Mouse (Mus musculus): ENCODE measurements around the gene Cdc42ep1. TPM values are rescaled to one million over a fixed set of nuclear protein-coding genes. Genes with fewer than 3 reads are reported as not detected.

Gene Cdc42ep1
- total and polyA plus RNA-seq, 2 experiments from 2014 or later = 8.3 to 13.5 TPM

- WGBS = 56% methylated on average over 5 of the region's 5 CpGs
- TF ChIP-seq CTCF (IDR thresholded peaks at IDR 0.05; ENCODE audit: low read depth) = no peak
- Histone ChIP-seq H3K9me3 (ENCODE audit: low read length) (no peaks in the 10 kb centered on the region), H3K4me3 (ENCODE audit: low read depth, low read length) (no peak overlapping the region), H3K4me1 (ENCODE audit: insufficient read depth) (no peaks in the 10 kb centered on the region), H3K4me2 (ENCODE audit: low read depth) (no peak overlapping the region), H3K27me3 (ENCODE audit: insufficient read depth, low read length) (no peaks in the 10 kb centered on the region), H3K36me3 (ENCODE audit: insufficient read depth) (no peaks in the 10 kb centered on the region), H3K9ac (no peak overlapping the region), H3K27ac (ENCODE audit: low read depth, low read length) (no peak overlapping the region)
- no peak for DNase-seq
- ATAC-seq = no peak
These were observed 29.7 kb downstream of the Cdc42ep1 start for GRCm38 (mm10) chr15:78872021-78872608.

- no peak overlapping the region for H3K4me3 ChIP-seq (ENCODE audit: low read depth, low read length)
- H3K27ac ChIP-seq (ENCODE audit: low read depth, low read length) = peak overlapping the region; percentile 70
- no peak for ATAC-seq
- no peaks in the 10 kb centered on the region for H3K36me3 ChIP-seq (ENCODE audit: insufficient read depth)
- H3K27me3 ChIP-seq (ENCODE audit: insufficient read depth, low read length) = no peaks in the 10 kb centered on the region
- H3K9me3 ChIP-seq (ENCODE audit: low read length) = no peaks in the 10 kb centered on the region
- peak; percentile 31 for TF ChIP-seq CTCF (IDR thresholded peaks at IDR 0.05; ENCODE audit: low read depth)
- H3K9ac ChIP-seq = 0 out of 2 replicates have a peak overlapping the region, but pooled peaks have one; percentile 10
- H3K4me1 ChIP-seq (ENCODE audit: insufficient read depth) = peaks cover 7% of the 10 kb centered on the region
- 0 out of 2 replicates have a peak overlapping the region, but pooled peaks have one; percentile 5 for H3K4me2 ChIP-seq (ENCODE audit: low read depth)
- DNase-seq = peak; percentile 69
- 34% methylated on average over 13 of the region's 13 CpGs for WGBS
These were observed 31.5 kb downstream of the Cdc42ep1 start for GRCm38 (mm10) chr15:78873803-78874435.

- Histone ChIP-seq H3K9me3 (ENCODE audit: low read length) (no peaks in the 10 kb centered on the region), H3K27ac (ENCODE audit: low read depth, low read length) (no peak overlapping the region), H3K4me3 (ENCODE audit: low read depth, low read length) (no peak overlapping the region), H3K27me3 (ENCODE audit: insufficient read depth, low read length) (no peaks in the 10 kb centered on the region), H3K9ac (no peak overlapping the region), H3K36me3 (ENCODE audit: insufficient read depth) (0 out of 2 replicates have a peak, but pooled peaks cover under 1% of the 10 kb centered on the region), H3K4me1 (ENCODE audit: insufficient read depth) (peaks cover 7% of the 10 kb centered on the region), H3K4me2 (ENCODE audit: low read depth) (no peak overlapping the region)
- ATAC-seq = no peak
- 75% methylated on average over 8 of the region's 8 CpGs for WGBS
- TF ChIP-seq CTCF (IDR thresholded peaks at IDR 0.05; ENCODE audit: low read depth) = no peak
- DNase-seq = no peak
These were observed 32.6 kb downstream of the Cdc42ep1 start for GRCm38 (mm10) chr15:78874989-78875388.

- H3K36me3 ChIP-seq (ENCODE audit: insufficient read depth) = peaks cover 6% of the 10 kb centered on the region; the same call in 1 of the 2 replicates
- H3K27me3 ChIP-seq (ENCODE audit: insufficient read depth, low read length) = no peaks in the 10 kb centered on the region
- no peak for TF ChIP-seq CTCF (IDR thresholded peaks at IDR 0.05; ENCODE audit: low read depth)
- no peaks in the 10 kb centered on the region for H3K9me3 ChIP-seq (ENCODE audit: low read length)
- 76% methylated on average over 5 of the region's 5 CpGs for WGBS
- no peak overlapping the region for H3K9ac ChIP-seq
- ATAC-seq (no peak), DNase-seq (no peak)
- H3K27ac ChIP-seq (ENCODE audit: low read depth, low read length) = peak overlapping the region; percentile 99; the same call in 1 of the 2 replicates
- H3K4me2 ChIP-seq (ENCODE audit: low read depth) = no peak overlapping the region
- no peak overlapping the region for H3K4me3 ChIP-seq (ENCODE audit: low read depth, low read length)
- H3K4me1 ChIP-seq (ENCODE audit: insufficient read depth) = peaks cover 7% of the 10 kb centered on the region
These were observed 33.1 kb downstream of the Cdc42ep1 start for GRCm38 (mm10) chr15:78875537-78875936.

GRCm38 (mm10) chr15:78876258-78876696 is 33.9 kb downstream of the Cdc42ep1 start:
- 4% methylated on average over 17 of the region's 17 CpGs for WGBS
- ATAC-seq = peak; percentile 36
- peak overlapping the region; percentile 99 for H3K27ac ChIP-seq (ENCODE audit: low read depth, low read length)

GRCm38 (mm10) chr15:78876991-78877809 is 34.8 kb downstream of the Cdc42ep1 start, which contains the start of gene Gga1:
TSS of gene Gga1 (plus strand) at chr15:78877190.
- H3K36me3 ChIP-seq (ENCODE audit: insufficient read depth) = peaks cover 22% of the 10 kb centered on the region; the same call in 1 of the 2 replicates
- peak within 1 kb of the TSS; percentile 82 for H3K4me3 ChIP-seq (ENCODE audit: low read depth, low read length)
- H3K9ac ChIP-seq = peak within 1 kb of the TSS; percentile 87
- H3K4me1 ChIP-seq (ENCODE audit: insufficient read depth) = peaks cover 7% of the 10 kb centered on the region
- H3K9me3 ChIP-seq (ENCODE audit: low read length) = no peaks in the 10 kb centered on the region
- peak; percentile 43 for TF ChIP-seq CTCF (IDR thresholded peaks at IDR 0.05; ENCODE audit: low read depth)
- no peaks in the 10 kb centered on the region for H3K27me3 ChIP-seq (ENCODE audit: insufficient read depth, low read length)
- H3K4me2 ChIP-seq (ENCODE audit: low read depth) = peak within 1 kb of the TSS; percentile 86
- DNase-seq (peak; percentile 98), ATAC-seq (peak; percentile 94)
- peak within 1 kb of the TSS; percentile 99 for H3K27ac ChIP-seq (ENCODE audit: low read depth, low read length)
- WGBS = 2% methylated on average over 60 of the region's 95 CpGs

More at GRCm38 (mm10) chr15:78876258-78876696, 33.9 kb downstream of the Cdc42ep1 start:
- peak; percentile 78 for TF ChIP-seq CTCF (IDR thresholded peaks at IDR 0.05; ENCODE audit: low read depth)
- Histone ChIP-seq H3K9ac (peak overlapping the region; percentile 87), H3K27me3 (ENCODE audit: insufficient read depth, low read length) (no peaks in the 10 kb centered on the region), H3K4me3 (ENCODE audit: low read depth, low read length) (peak overlapping the region; percentile 82), H3K36me3 (ENCODE audit: insufficient read depth) (peaks cover 13% of the 10 kb centered on the region; the same call in 1 of the 2 replicates), H3K4me2 (ENCODE audit: low read depth) (peak overlapping the region; percentile 86), H3K9me3 (ENCODE audit: low read length) (no peaks in the 10 kb centered on the region), H3K4me1 (ENCODE audit: insufficient read depth) (peaks cover 7% of the 10 kb centered on the region)
- peak; percentile 89 for DNase-seq

Data from forebrain, postnatal 0 days (tissue).